14 mouse cellular contexts compared by ENCODE assay signal in genomic region chr10:86429651-86430050, GRCm38 (mm10).
"Had no signal": no experiment of that assay in that cellular context is flagged by ENCODE, and none has a peak within 500 bp of the region (broad histone marks: within the 10 kb centered on the region; RNA-seq: fewer than 3 reads in every experiment).

No protein-coding gene starts in this region.

- H3K9ac ChIP-seq: limb, embryonic 13.5 days; liver, embryonic 14.5 days; midbrain, embryonic 15.5 days; neural tube, embryonic 13.5 days had no signal

- DNase-seq: lung, adult 18-20 months; lung, postnatal 4 days; retina, postnatal 1 day; right cerebral cortex, postnatal 25 days; thymus, postnatal 4 days had no signal

- H3K4me1 ChIP-seq: midbrain, embryonic 15.5 days had no signal

- H3K4me2 ChIP-seq: limb, embryonic 13.5 days; midbrain, embryonic 15.5 days; neural tube, embryonic 13.5 days had no signal

- H3K9me3 ChIP-seq: midbrain, embryonic 10.5 days; midbrain, embryonic 15.5 days; neural tube, embryonic 13.5 days had no signal

- ATAC-seq: intestine, embryonic 16.5 days; lung, postnatal 0 days; midbrain, embryonic 15.5 days had no signal

- H3K36me3 ChIP-seq: limb, embryonic 13.5 days; midbrain, embryonic 10.5 days; midbrain, embryonic 15.5 days; neural tube, embryonic 13.5 days had no signal

- H3K27ac ChIP-seq: layer of hippocampus, adult 2 months; limb, embryonic 13.5 days; liver, embryonic 14.5 days; midbrain, embryonic 10.5 days; midbrain, embryonic 15.5 days; neural tube, embryonic 13.5 days; stomach, postnatal 0 days had no signal

- H3K27me3 ChIP-seq: limb, embryonic 13.5 days; midbrain, embryonic 15.5 days; neural tube, embryonic 13.5 days had no signal

- H3K4me3 ChIP-seq: layer of hippocampus, adult 2 months; limb, embryonic 13.5 days; midbrain, embryonic 10.5 days; midbrain, embryonic 15.5 days; neural tube, embryonic 13.5 days had no signal
